Mouse (Mus musculus) stomach, postnatal 0 days (tissue): ENCODE results near the gene Tmem110. TPM values are rescaled to one million over a fixed set of nuclear protein-coding genes. Genes with fewer than 3 reads are reported as not detected.
A peak's percentile ranks its signal among the peaks of the same experiment; 100 is the strongest.

Experiments
- ATAC-seq: fragments of 200-750 bp; cut with Nextera tagmentation; 2 replicates; pipeline ENCODE4 v1.8.0; 2017; ENCODE audit not compliant: low FRiP score, low TSS enrichment
- DNase-seq: peaks from one replicate; pipeline ENCODE4 v3.0.0-alpha.2; 2016; ENCODE audit warnings: low spot score
- H3K27ac ChIP-seq: fragments of 300-500 bp; sonication (generic); replicated peaks from 2 replicates; pipeline ENCODE4 v1.5.1; 2014; ENCODE audit warnings: mild to moderate bottlenecking, control low read depth
- H3K27me3 ChIP-seq: fragments of 300-500 bp; sonication (generic); 2 replicates; pipeline ENCODE4 v1.6.1; 2014; ENCODE audit warnings: low read length; ENCODE audit not compliant: control insufficient read depth, insufficient read depth
- H3K36me3 ChIP-seq: fragments of 300-500 bp; sonication (generic); 2 replicates; pipeline ENCODE4 v1.6.1; 2014; ENCODE audit warnings: low read length, mixed read lengths; ENCODE audit not compliant: control insufficient read depth, insufficient read depth
- H3K4me1 ChIP-seq: fragments of 300-500 bp; sonication (generic); replicated peaks from 2 replicates; pipeline ENCODE4 v1.6.1; 2014; ENCODE audit warnings: antibody characterized with exemption; ENCODE audit not compliant: control insufficient read depth, insufficient read depth
- H3K4me2 ChIP-seq: fragments of 300-500 bp; sonication (generic); replicated peaks from 2 replicates; pipeline ENCODE4 v1.6.1; 2014; ENCODE audit warnings: low read depth, mild to moderate bottlenecking, control low read depth, moderate library complexity
- H3K4me3 ChIP-seq: fragments of 300-500 bp; sonication (generic); 2 replicates; pipeline ENCODE4 v1.5.1; 2014; ENCODE audit warnings: low read depth, low read length, control low read depth
- H3K9ac ChIP-seq: fragments of 300-500 bp; sonication (generic); 2 replicates; pipeline ENCODE4 v1.6.1; 2014; ENCODE audit warnings: mild to moderate bottlenecking, low read length, control low read depth, mixed read lengths
- H3K9me3 ChIP-seq: fragments of 300-500 bp; sonication (generic); 2 replicates; pipeline ENCODE4 v1.6.1; 2016; ENCODE audit warnings: low read length; ENCODE audit not compliant: control insufficient read depth
- CTCF ChIP-seq: IDR thresholded peaks from 2 replicates; pipeline ENCODE4 v1.5.1; 2016; ENCODE audit warnings: antibody characterized with exemption, low read depth, mild to moderate bottlenecking, moderate library complexity
- EP300 ChIP-seq: optimal IDR thresholded peaks from 2 replicates; pipeline ENCODE3; 2016; ENCODE audit warnings: antibody characterized with exemption
- WGBS: fragments of 180-500 bp; shearing (Covaris S2); extraction: QIAGEN DNeasy Blood & Tissue Kit; methylation state at CpG from one replicate; pipeline ENCODE4 v1.1.7; 2014; 5-methylcytosine and 5-hydroxymethylcytosine counted together
- polyA plus RNA-seq: library from polyadenylated mRNA; unstranded; fragments of >200 nt; fragmentation: Nextera tagmentation; extraction: Ambion mirVana; gene quantifications from 2 replicates; pipeline ENCODE4 v1.2.1, GENCODE M21; 2015

Gene Tmem110
- polyA plus RNA-seq, result 22.2 and 24.0 TPM in 2 replicates

DNA sequence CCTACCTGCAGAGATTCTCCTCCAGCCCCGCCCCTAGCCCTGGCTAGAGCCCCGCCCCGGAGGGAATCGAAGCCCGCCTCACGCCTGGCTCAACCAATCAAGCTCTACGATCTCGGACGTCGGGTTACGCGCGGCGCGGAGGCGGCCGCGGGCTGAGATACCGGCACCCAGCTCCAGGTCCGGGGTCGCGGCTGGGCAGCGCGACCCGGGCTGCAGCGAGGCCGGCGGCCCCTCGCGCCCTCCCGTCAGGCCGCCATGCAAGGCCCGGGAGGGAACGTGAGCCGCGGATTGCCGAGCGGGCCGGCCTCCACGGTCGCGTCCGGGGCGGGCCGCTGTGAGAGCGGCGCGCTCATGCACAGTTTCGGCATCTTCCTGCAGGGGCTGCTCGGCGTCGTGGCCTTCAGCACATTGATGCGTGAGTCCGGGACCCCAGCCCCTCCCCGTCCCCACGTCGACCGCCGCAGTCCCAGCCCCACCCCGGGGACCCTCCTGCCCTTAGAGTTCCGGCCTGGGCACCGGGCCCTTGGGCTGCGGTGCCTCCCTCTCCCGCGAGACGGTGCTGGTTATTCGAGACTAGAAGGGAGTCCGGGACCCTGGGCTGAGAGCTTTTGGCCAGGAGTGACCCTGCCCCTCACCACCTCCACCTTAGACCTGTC lies at the start of gene Tmem110:
Tmem110 (plus strand) TSS at position 115 of the 656 bp plus-strand sequence.
- 1% methylated on average over 52 of the region's 68 CpGs for WGBS
- peak; percentile 55 for TF ChIP-seq CTCF
- TF ChIP-seq EP300, result no peak
- peak within 1 kb of the TSS; percentile 83 for H3K9ac ChIP-seq
- H3K4me3 ChIP-seq, result peak within 1 kb of the TSS; percentile 87
- peaks cover 6% of the 10 kb centered on the region; the same call in 1 of the 2 replicates for H3K4me1 ChIP-seq
- H3K27me3 ChIP-seq, result no peaks in the 10 kb centered on the region
- ATAC-seq (peak; percentile 95), DNase-seq (peak; percentile 96)
- no peaks in the 10 kb centered on the region for H3K9me3 ChIP-seq
- peak within 1 kb of the TSS; percentile 74 for H3K27ac ChIP-seq
- H3K4me2 ChIP-seq, result peak within 1 kb of the TSS; percentile 80
- H3K36me3 ChIP-seq, result no peaks in the 10 kb centered on the region

DNA sequence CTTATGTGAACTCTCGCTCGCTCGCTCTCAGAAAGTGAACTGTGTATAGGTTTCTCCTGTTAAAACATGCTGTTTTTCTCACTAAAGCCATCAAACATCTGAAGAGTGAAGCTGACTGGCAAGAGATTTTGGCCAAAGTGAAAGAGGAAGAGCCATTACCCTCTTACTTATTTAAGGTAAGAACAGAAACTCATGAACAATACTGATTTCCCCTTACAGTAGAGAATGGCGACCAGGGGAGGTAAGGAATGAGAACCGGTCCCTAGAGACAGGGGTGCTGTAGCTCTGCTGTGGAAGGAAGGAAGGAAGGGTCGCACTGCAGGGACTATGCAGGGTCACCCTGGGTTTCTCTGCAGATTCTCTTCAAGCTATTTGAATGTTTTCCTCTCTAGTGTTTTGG lies 40.8 kb upstream of the Tmem110 start:
- Histone ChIP-seq H3K4me2 (no peak overlapping the region), H3K9ac (no peak overlapping the region), H3K9me3 (no peaks in the 10 kb centered on the region), H3K4me1 (no peaks in the 10 kb centered on the region), H3K27ac (no peak overlapping the region), H3K27me3 (no peaks in the 10 kb centered on the region), H3K4me3 (no peak overlapping the region), H3K36me3 (no peaks in the 10 kb centered on the region)
- ATAC-seq (no peak), DNase-seq (no peak)
- WGBS, result 89% methylated on average over 6 of the region's 6 CpGs
- TF ChIP-seq EP300 (no peak), CTCF (no peak)

DNA sequence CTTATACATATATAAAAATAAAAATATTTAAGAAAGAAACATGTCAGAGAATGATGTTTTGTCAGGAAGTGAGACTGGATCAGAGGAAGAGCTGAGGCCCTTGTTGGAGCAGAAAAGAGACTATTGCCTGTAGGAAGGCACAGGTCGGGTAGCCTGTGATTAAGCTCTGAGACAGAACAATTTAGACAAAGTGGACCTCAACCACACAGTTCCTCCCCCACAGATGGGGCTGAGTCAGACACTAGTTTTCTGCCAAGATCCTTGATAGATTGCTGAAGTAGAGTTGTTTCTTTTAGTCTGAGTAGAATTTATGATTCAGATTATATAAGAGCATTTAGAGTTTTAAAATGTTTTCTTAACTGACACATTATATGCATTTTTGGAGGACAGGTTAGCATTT lies 35.9 kb upstream of the Tmem110 start:
- H3K4me3 ChIP-seq, result no peak overlapping the region
- no peak for ATAC-seq
- no peak overlapping the region for H3K9ac ChIP-seq
- H3K9me3 ChIP-seq, result no peaks in the 10 kb centered on the region
- H3K36me3 ChIP-seq, result no peaks in the 10 kb centered on the region
- 34% methylated on average over 1 of the region's 1 CpGs for WGBS
- no peaks in the 10 kb centered on the region for H3K27me3 ChIP-seq
- H3K27ac ChIP-seq, result no peak overlapping the region
- TF ChIP-seq EP300, result no peak
- no peak for TF ChIP-seq CTCF
- no peak for DNase-seq
- H3K4me2 ChIP-seq, result no peak overlapping the region
- no peaks in the 10 kb centered on the region for H3K4me1 ChIP-seq

GRCm38 (mm10) chr14:30792871-30793270 lies 32.5 kb upstream of the Tmem110 start:
- no peak overlapping the region for H3K4me3 ChIP-seq
- WGBS, result 81% methylated on average over 3 of the region's 3 CpGs
- TF ChIP-seq CTCF (no peak), EP300 (no peak)
- DNase-seq (no peak), ATAC-seq (no peak)
- no peak overlapping the region for H3K4me2 ChIP-seq
- no peaks in the 10 kb centered on the region for H3K4me1 ChIP-seq
- H3K27me3 ChIP-seq, result no peaks in the 10 kb centered on the region
- H3K36me3 ChIP-seq, result no peaks in the 10 kb centered on the region
- no peak overlapping the region for H3K27ac ChIP-seq
- H3K9ac ChIP-seq, result no peak overlapping the region
- H3K9me3 ChIP-seq, result no peaks in the 10 kb centered on the region

DNA sequence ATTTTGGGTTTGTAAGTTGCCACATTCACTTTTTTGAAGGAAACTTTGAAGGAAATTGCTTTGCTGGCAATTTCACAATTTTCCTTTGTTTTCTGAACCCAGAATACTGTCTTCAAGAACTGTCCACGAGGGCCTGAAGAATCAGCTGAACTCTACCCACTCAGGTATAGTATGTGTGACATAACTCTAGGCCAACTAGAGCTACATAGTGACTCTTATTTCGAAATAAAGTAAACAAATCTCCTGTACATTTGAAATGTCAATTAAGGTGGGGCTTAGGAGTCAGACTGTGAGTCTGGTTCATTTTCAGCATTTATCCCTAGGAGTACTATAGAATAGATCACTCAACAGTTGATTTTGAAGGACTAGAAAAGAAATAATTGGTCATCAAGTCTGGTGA lies 23.6 kb upstream of the Tmem110 start:
- no peaks in the 10 kb centered on the region for H3K36me3 ChIP-seq
- no peak overlapping the region for H3K27ac ChIP-seq
- ATAC-seq (peak; percentile 92), DNase-seq (no peak)
- H3K9me3 ChIP-seq, result no peaks in the 10 kb centered on the region
- no peaks in the 10 kb centered on the region for H3K27me3 ChIP-seq
- 59% methylated on average over 2 of the region's 2 CpGs for WGBS
- no peaks in the 10 kb centered on the region for H3K4me1 ChIP-seq
- TF ChIP-seq EP300 (no peak), CTCF (no peak)
- no peak overlapping the region for H3K9ac ChIP-seq
- H3K4me2 ChIP-seq, result no peak overlapping the region
- H3K4me3 ChIP-seq, result no peak overlapping the region

GRCm38 (mm10) chr14:30821136-30821535 lies 4.3 kb upstream of the Tmem110 start:
- DNase-seq, result no peak
- ATAC-seq, result no peak
- no peaks in the 10 kb centered on the region for H3K4me1 ChIP-seq

More at GRCm38 (mm10) chr14:30821136-30821535, 4.3 kb upstream of the Tmem110 start:
- no peak overlapping the region for H3K27ac ChIP-seq
- TF ChIP-seq EP300 (no peak), CTCF (no peak)
- peaks cover 3% of the 10 kb centered on the region; the same call in 1 of the 2 replicates for H3K36me3 ChIP-seq
- H3K9me3 ChIP-seq, result no peaks in the 10 kb centered on the region
- H3K9ac ChIP-seq, result no peak overlapping the region
- H3K4me2 ChIP-seq, result no peak overlapping the region
- WGBS, result 66% methylated on average over 3 of the region's 3 CpGs
- no peaks in the 10 kb centered on the region for H3K27me3 ChIP-seq
- H3K4me3 ChIP-seq, result no peak overlapping the region
